Mouse (Mus musculus) hindbrain, embryonic 11.5 days (tissue): ENCODE data around the gene Uqcrh. TPM values are rescaled to one million over a fixed set of nuclear protein-coding genes. Genes with fewer than 3 reads are reported as not detected.
A peak's percentile ranks its signal among the peaks of the same experiment; 100 is the strongest.

ENCODE experiments used
- ATAC-seq: fragments of 200-750 bp; cut with Nextera tagmentation; 2 replicates; pipeline ENCODE4 v1.8.0; 2017; ENCODE audit warnings: mild to moderate bottlenecking, moderate TSS enrichment, moderate library complexity; ENCODE audit not compliant: low FRiP score
- DNase-seq: peaks from one replicate; pipeline ENCODE4 v3.0.0-alpha.2; 2015; ENCODE audit warnings: low spot score
- H3K27ac ChIP-seq: fragments of 300-500 bp; sonication (generic); 2 replicates; pipeline ENCODE4 v1.5.1; 2014; ENCODE audit warnings: mild to moderate bottlenecking, low read depth, low read length
- H3K27me3 ChIP-seq: fragments of 300-500 bp; sonication (generic); 2 replicates; pipeline ENCODE4 v1.6.1; 2014; ENCODE audit warnings: mild to moderate bottlenecking, low read length, moderate library complexity, mixed read lengths; ENCODE audit not compliant: control insufficient read depth, insufficient read depth
- H3K36me3 ChIP-seq: fragments of 300-500 bp; sonication (generic); 2 replicates; pipeline ENCODE4 v1.6.1; 2014; ENCODE audit warnings: mild to moderate bottlenecking, low read length, moderate library complexity, mixed read lengths; ENCODE audit not compliant: control insufficient read depth, insufficient read depth
- H3K4me1 ChIP-seq: fragments of 300-500 bp; sonication (generic); replicated peaks from 2 replicates; pipeline ENCODE4 v1.6.1; 2014; ENCODE audit warnings: low read length, mixed read lengths; ENCODE audit not compliant: control insufficient read depth, insufficient read depth
- H3K4me2 ChIP-seq: fragments of 300-500 bp; sonication (generic); replicated peaks from 2 replicates; pipeline ENCODE4 v1.6.1; 2014; ENCODE audit warnings: mild to moderate bottlenecking, low read depth, low read length
- H3K4me3 ChIP-seq: fragments of 300-500 bp; sonication (generic); 2 replicates; pipeline ENCODE4 v1.5.1; 2014; ENCODE audit warnings: low read depth, low read length
- H3K9ac ChIP-seq: fragments of 300-500 bp; sonication (generic); 2 replicates; pipeline ENCODE4 v1.6.1; 2014; ENCODE audit warnings: low read depth, low read length
- H3K9me3 ChIP-seq: fragments of 300-500 bp; sonication (generic); 2 replicates; pipeline ENCODE4 v1.6.1; 2016; ENCODE audit warnings: low read length; ENCODE audit not compliant: control insufficient read depth
- WGBS: fragments of 180-500 bp; shearing (Covaris S2); extraction: QIAGEN DNeasy Blood & Tissue Kit; methylation state at CpG from one replicate; pipeline ENCODE4 v1.1.7; 2014; 5-methylcytosine and 5-hydroxymethylcytosine counted together
- polyA plus RNA-seq: library from polyadenylated mRNA; unstranded; fragments of >200 nt; fragmentation: Nextera tagmentation; extraction: Ambion mirVana; gene quantifications from 2 replicates; pipeline ENCODE4 v1.2.1, GENCODE M21; 2014

Uqcrh gene
- 413 and 425 TPM in 2 replicates for polyA plus RNA-seq

GRCm38 (mm10) chr4:116074861-116075620, at the start of gene Uqcrh, which contains the start of gene Lrrc41:
Uqcrh (minus strand) TSS chr4:116075071.
Lrrc41 (plus strand) TSS chr4:116075269.
- peaks cover 9% of the 10 kb centered on the region for H3K4me1 ChIP-seq
- no peaks in the 10 kb centered on the region for H3K9me3 ChIP-seq
- ATAC-seq (peak; percentile 95), DNase-seq (peak; percentile 95)
- H3K4me2 ChIP-seq: peak within 1 kb of the TSS; percentile 86
- H3K4me3 ChIP-seq: peak within 1 kb of the TSS; percentile 99
- H3K27ac ChIP-seq: peak within 1 kb of the TSS; percentile 98
- peak within 1 kb of the TSS; percentile 98 for H3K9ac ChIP-seq
- no peaks in the 10 kb centered on the region for H3K27me3 ChIP-seq
- no peaks in the 10 kb centered on the region for H3K36me3 ChIP-seq
- WGBS: under 1% methylated on average over 53 of the region's 55 CpGs

GRCm38 (mm10) chr4:116123602-116124519, 49.0 kb upstream of the Uqcrh start, which contains the start of the genes Rad54l and Pomgnt1:
Rad54l (minus strand) TSS chr4:116123690.
Pomgnt1 (plus strand) TSS chr4:116123840.
- Histone ChIP-seq H3K4me2 (peak within 1 kb of the TSS; percentile 53), H3K9me3 (no peaks in the 10 kb centered on the region), H3K27me3 (no peaks in the 10 kb centered on the region), H3K4me1 (no peaks in the 10 kb centered on the region), H3K9ac (peak within 1 kb of the TSS; percentile 63), H3K36me3 (no peaks in the 10 kb centered on the region), H3K27ac (no peak within 1 kb of the TSS), H3K4me3 (peak within 1 kb of the TSS; percentile 47)
- peak; percentile 95 for DNase-seq
- 8% methylated on average over 24 of the region's 24 CpGs for WGBS
- ATAC-seq: peak; percentile 99

- DNase-seq (no peak), ATAC-seq (no peak)
- 0 out of 2 replicates have a peak, but pooled peaks cover 3% of the 10 kb centered on the region for H3K36me3 ChIP-seq
- no peaks in the 10 kb centered on the region for H3K27me3 ChIP-seq
- WGBS: 0% methylated on average over 1 of the region's 1 CpGs
- peak overlapping the region; percentile 53 for H3K4me2 ChIP-seq
- H3K4me3 ChIP-seq: peak overlapping the region; percentile 47
- H3K4me1 ChIP-seq: no peaks in the 10 kb centered on the region
- H3K9me3 ChIP-seq: no peaks in the 10 kb centered on the region
- H3K9ac ChIP-seq: peak overlapping the region; percentile 50
- no peak overlapping the region for H3K27ac ChIP-seq
These were observed 47.9 kb upstream of the Uqcrh start for GRCm38 (mm10) chr4:116122762-116123161.

GRCm38 (mm10) chr4:116111486-116111885, 36.6 kb upstream of the Uqcrh start:
- Histone ChIP-seq H3K9me3 (no peaks in the 10 kb centered on the region), H3K27ac (no peak overlapping the region), H3K4me2 (no peak overlapping the region), H3K9ac (no peak overlapping the region), H3K27me3 (no peaks in the 10 kb centered on the region), H3K36me3 (no peaks in the 10 kb centered on the region), H3K4me3 (no peak overlapping the region), H3K4me1 (no peaks in the 10 kb centered on the region)
- 71% methylated on average over 2 of the region's 2 CpGs for WGBS
- ATAC-seq (no peak), DNase-seq (no peak)

GRCm38 (mm10) chr4:116110695-116111094, 35.8 kb upstream of the Uqcrh start:
- no peaks in the 10 kb centered on the region for H3K9me3 ChIP-seq
- H3K4me2 ChIP-seq: no peak overlapping the region
- H3K36me3 ChIP-seq: peaks cover under 1% of the 10 kb centered on the region; the same call in 1 of the 2 replicates
- ATAC-seq (no peak), DNase-seq (no peak)
- WGBS: 94% methylated on average over 6 of the region's 6 CpGs
- no peaks in the 10 kb centered on the region for H3K4me1 ChIP-seq
- H3K9ac ChIP-seq: no peak overlapping the region
- no peak overlapping the region for H3K4me3 ChIP-seq
- no peak overlapping the region for H3K27ac ChIP-seq
- no peaks in the 10 kb centered on the region for H3K27me3 ChIP-seq

- no peaks in the 10 kb centered on the region for H3K4me1 ChIP-seq
- no peak overlapping the region for H3K4me2 ChIP-seq
- DNase-seq (no peak), ATAC-seq (no peak)
- no peak overlapping the region for H3K9ac ChIP-seq
- H3K9me3 ChIP-seq: no peaks in the 10 kb centered on the region
- no peaks in the 10 kb centered on the region for H3K27me3 ChIP-seq
- no peak overlapping the region for H3K27ac ChIP-seq
- H3K4me3 ChIP-seq: no peak overlapping the region
- H3K36me3 ChIP-seq: peaks cover 9% of the 10 kb centered on the region; the same call in 1 of the 2 replicates
- 94% methylated on average over 5 of the region's 5 CpGs for WGBS
These were observed 30.4 kb upstream of the Uqcrh start for GRCm38 (mm10) chr4:116105278-116105677.

GRCm38 (mm10) chr4:116100959-116101358, 26.1 kb upstream of the Uqcrh start:
- DNase-seq: no peak
- WGBS: 88% methylated on average over 7 of the region's 7 CpGs

GRCm38 (mm10) chr4:116097211-116097610, 22.3 kb upstream of the Uqcrh start:
- H3K27ac ChIP-seq: no peak overlapping the region
- ATAC-seq: no peak
- no peaks in the 10 kb centered on the region for H3K9me3 ChIP-seq
- H3K4me2 ChIP-seq: no peak overlapping the region
- 88% methylated on average over 8 of the region's 8 CpGs for WGBS
- H3K9ac ChIP-seq: no peak overlapping the region
- DNase-seq: no peak
- H3K4me3 ChIP-seq: no peak overlapping the region
- H3K27me3 ChIP-seq: no peaks in the 10 kb centered on the region
- peaks cover 34% of the 10 kb centered on the region for H3K36me3 ChIP-seq
- H3K4me1 ChIP-seq: no peaks in the 10 kb centered on the region

More at GRCm38 (mm10) chr4:116100959-116101358, 26.1 kb upstream of the Uqcrh start:
- H3K4me2 ChIP-seq: no peak overlapping the region
- H3K9ac ChIP-seq: no peak overlapping the region
- H3K27me3 ChIP-seq: no peaks in the 10 kb centered on the region
- no peak overlapping the region for H3K4me3 ChIP-seq
- no peak for ATAC-seq
- no peaks in the 10 kb centered on the region for H3K9me3 ChIP-seq
- H3K36me3 ChIP-seq: peaks cover 32% of the 10 kb centered on the region; the same call in 1 of the 2 replicates
- H3K27ac ChIP-seq: no peak overlapping the region
- no peaks in the 10 kb centered on the region for H3K4me1 ChIP-seq
